Mouse (Mus musculus) CH12.LX (cell line): ENCODE results near the gene Fam92b. TPM values are rescaled to one million over a fixed set of nuclear protein-coding genes. Genes with fewer than 3 reads are reported as not detected.

ENCODE experiments used
- DNase-seq: peaks from one replicate; pipeline ENCODE4 v3.0.0-alpha.2; 2013; ENCODE audit errors: extremely low read depth
- H3K27ac ChIP-seq: 2 replicates; pipeline ENCODE4 v1.5.1; 2012; ENCODE audit warnings: low read depth, mild to moderate bottlenecking, control low read depth, moderate library complexity; ENCODE audit not compliant: insufficient read depth
- H3K27me3 ChIP-seq: replicated peaks from 2 replicates; pipeline ENCODE3; 2012; ENCODE audit warnings: inconsistent platforms
- H3K36me3 ChIP-seq, 2 experiments: replicated peaks in 1 of 2; 2 replicates each; pipeline versions ENCODE3 to v1.6.1; 2012; ENCODE audit warnings: inconsistent platforms in 1 of 2, low read length in 1 of 2, mild to moderate bottlenecking in 1 of 2, mixed read lengths in 1 of 2, moderate library complexity in 1 of 2; ENCODE audit not compliant: control insufficient read depth in 1 of 2, insufficient read depth in 1 of 2
- H3K4me1 ChIP-seq, 2 experiments: 2 replicates each; pipeline ENCODE4 v1.6.1; 2012; ENCODE audit warnings: inconsistent platforms in 1 of 2, moderate library complexity in 1 of 2; ENCODE audit not compliant: insufficient read depth in 2 of 2, control insufficient read depth in 1 of 2
- H3K4me2 ChIP-seq: 2 replicates; pipeline ENCODE4 v1.6.1; 2012; ENCODE audit warnings: low read depth, mild to moderate bottlenecking, control low read depth; ENCODE audit not compliant: poor library complexity, insufficient read depth, severe bottlenecking
- H3K4me3 ChIP-seq, 3 experiments: fragments of 150-350 bp in 1 of 3; sonication (generic) in 1 of 3; replicated peaks in 1 of 3; 2 replicates each; pipeline versions ENCODE3 to v1.5.1; 2011 to 2012; ENCODE audit warnings: low read depth in 2 of 3, low read length in 2 of 3, mild to moderate bottlenecking in 2 of 3, moderate library complexity in 2 of 3, control low read depth in 1 of 3, improper control_type of control experiment in 1 of 3, inconsistent platforms in 1 of 3, mixed read lengths in 1 of 3; ENCODE audit not compliant: poor library complexity in 1 of 3
- H3K79me2 ChIP-seq: replicated peaks from 2 replicates; pipeline ENCODE4 v1.6.1; 2012; ENCODE audit warnings: mild to moderate bottlenecking, moderate library complexity; ENCODE audit not compliant: control insufficient read depth, poor library complexity, insufficient read depth, severe bottlenecking; ENCODE audit errors: extremely low read depth
- H3K9ac ChIP-seq: 2 replicates; pipeline ENCODE4 v1.6.1; 2012; ENCODE audit warnings: low read depth, mild to moderate bottlenecking, control low read depth, moderate library complexity; ENCODE audit not compliant: insufficient read depth
- H3K9me3 ChIP-seq: replicated peaks from 2 replicates; pipeline ENCODE3; 2012; ENCODE audit warnings: low read length, inconsistent platforms, mixed read lengths
- BHLHE40 ChIP-seq: IDR thresholded peaks from 2 replicates; pipeline ENCODE4 v1.6.1; 2011; ENCODE audit warnings: mild to moderate bottlenecking, low read depth, low read length, improper control_type of control experiment
- CHD1 ChIP-seq: IDR thresholded peaks from 2 replicates; pipeline ENCODE4 v1.6.1; 2012; ENCODE audit warnings: low read depth, low read length, improper control_type of control experiment, inconsistent platforms
- CHD2 ChIP-seq: IDR thresholded peaks from 2 replicates; pipeline ENCODE4 v1.6.1; 2011; ENCODE audit warnings: low read length, improper control_type of control experiment
- GABPA ChIP-seq: IDR thresholded peaks from 2 replicates; pipeline ENCODE4 v1.6.1; 2012; ENCODE audit warnings: low read depth, low read length, improper control_type of control experiment, inconsistent platforms; ENCODE audit not compliant: insufficient replicate concordance
- HCFC1 ChIP-seq: IDR thresholded peaks from 2 replicates; pipeline ENCODE4 v1.6.1; 2012; ENCODE audit warnings: low read depth, mild to moderate bottlenecking, inconsistent platforms, low read length, improper control_type of control experiment
- JUND ChIP-seq: conservative IDR thresholded peaks from 2 replicates; pipeline ENCODE4 v1.6.1; 2011; ENCODE audit warnings: low read depth, low read length, improper control_type of control experiment
- KAT2A ChIP-seq: IDR thresholded peaks from 2 replicates; pipeline ENCODE4 v1.6.1; 2012; ENCODE audit warnings: low read length, improper control_type of control experiment, inconsistent platforms; ENCODE audit not compliant: insufficient replicate concordance
- MAX ChIP-seq: IDR thresholded peaks from 2 replicates; pipeline ENCODE4 v1.6.1; 2011; ENCODE audit warnings: low read length, improper control_type of control experiment
- MEF2A ChIP-seq: IDR thresholded peaks from 2 replicates; pipeline ENCODE4 v1.6.1; 2014; ENCODE audit warnings: low read depth, mild to moderate bottlenecking, inconsistent platforms, low read length, improper control_type of control experiment, borderline replicate concordance
- NRF1 ChIP-seq: IDR thresholded peaks from 2 replicates; pipeline ENCODE4 v1.6.1; 2014; ENCODE audit warnings: low read depth, mild to moderate bottlenecking, inconsistent platforms, low read length, improper control_type of control experiment, moderate library complexity
- POLR2A ChIP-seq: IDR thresholded peaks from 2 replicates; pipeline ENCODE4 v1.6.1; 2011; ENCODE audit warnings: low read depth, mild to moderate bottlenecking, improper control_type of control experiment, low read length
- RAD21 ChIP-seq: IDR thresholded peaks from 2 replicates; pipeline ENCODE4 v1.6.1; 2011; ENCODE audit warnings: low read depth, mild to moderate bottlenecking, low read length, improper control_type of control experiment, moderate library complexity
- SIN3A ChIP-seq: IDR thresholded peaks from 2 replicates; pipeline ENCODE4 v1.6.1; 2012; ENCODE audit warnings: low read length, improper control_type of control experiment, inconsistent platforms
- TBP ChIP-seq: conservative IDR thresholded peaks from 2 replicates; pipeline ENCODE4 v1.6.1; 2011; ENCODE audit warnings: low read depth, low read length, improper control_type of control experiment
- TCF12 ChIP-seq: IDR thresholded peaks from 2 replicates; pipeline ENCODE4 v1.6.1; 2014; ENCODE audit warnings: low read depth, mild to moderate bottlenecking, inconsistent platforms, low read length, improper control_type of control experiment
- UBTF ChIP-seq: IDR thresholded peaks from 2 replicates; pipeline ENCODE4 v1.6.1; 2012; ENCODE audit warnings: low read depth, mild to moderate bottlenecking, inconsistent platforms, low read length, improper control_type of control experiment, moderate library complexity
- USF1 ChIP-seq: IDR thresholded peaks from 2 replicates; pipeline ENCODE4 v1.6.1; 2014; ENCODE audit warnings: low read depth, mild to moderate bottlenecking, inconsistent platforms, low read length, improper control_type of control experiment
- USF2 ChIP-seq: conservative IDR thresholded peaks from 2 replicates; pipeline ENCODE4 v1.6.1; 2011; ENCODE audit warnings: low read depth, low read length, improper control_type of control experiment
- ZC3H11A ChIP-seq: IDR thresholded peaks from 2 replicates; pipeline ENCODE4 v1.6.1; 2012; ENCODE audit warnings: low read depth, mild to moderate bottlenecking, inconsistent platforms, low read length, improper control_type of control experiment
- ZKSCAN1 ChIP-seq: IDR thresholded peaks from 2 replicates; pipeline ENCODE4 v1.6.1; 2012; ENCODE audit warnings: low read depth, inconsistent platforms, low read length, improper control_type of control experiment, borderline replicate concordance
- ZMIZ1 ChIP-seq: IDR thresholded peaks from 2 replicates; pipeline ENCODE4 v1.6.1; 2012; ENCODE audit warnings: low read depth, mild to moderate bottlenecking, inconsistent platforms, low read length, improper control_type of control experiment
- ZNF384 ChIP-seq: IDR thresholded peaks from 2 replicates; pipeline ENCODE4 v1.6.1; 2012; ENCODE audit warnings: low read depth, low read length, improper control_type of control experiment, inconsistent platforms
- dilution Hi-C: fragments of 300-500 bp; cut with MboI; formaldehyde crosslinking; loops from 2 replicates; pipeline ENCODE4 v1.14.3; 2020; ENCODE audit warnings: low sequenced_read_pairs; ENCODE audit not compliant: extremely low pct_unique_long_range_greater_than_20kb, extremely low pct_ligation_motif_present
- in situ Hi-C: fragments of 300-500 bp; cut with MboI; formaldehyde crosslinking; loops from 3 replicates; pipeline ENCODE4 v1.14.3; 2019; ENCODE audit warnings: low sequenced_read_pairs, low pct_ligation_motif_present, low pct_unique_long_range_greater_than_20kb, mixed read lengths
- polyA plus RNA-seq: library from polyadenylated mRNA; unstranded; fragments of >175 nt; gene quantifications from 2 replicates; pipeline ENCODE4 v1.2.1, GENCODE M21; 2012; ENCODE audit warnings: low read depth; ENCODE audit not compliant: insufficient read length
- total RNA-seq, 2 experiments: library from RNA; depleted of rRNA; stranded (reverse); fragments of 300-350 nt in 1 of 2; fragments of >200 nt in 1 of 2; gene quantifications; 2 replicates each; pipeline ENCODE4 v1.2.3; 2012 to 2014

The Fam92b gene
- total and polyA plus RNA-seq, 3 experiments = not detected

- Histone ChIP-seq H3K27me3 (peaks cover 85% of the 10 kb centered on the region), H3K4me3 (no peak overlapping the region), H3K79me2 (no peaks in the 10 kb centered on the region), H3K4me1 (no peaks in the 10 kb centered on the region), H3K36me3 (no peaks in the 10 kb centered on the region), H3K4me2 (no peak overlapping the region), H3K9me3 (no peaks in the 10 kb centered on the region), H3K27ac (no peak overlapping the region), H3K9ac (no peak overlapping the region)
- dilution Hi-C loops (no loop called here), in situ Hi-C loops (no loop called here)
- DNase-seq = no peak
- no peak for TF ChIP-seq CHD2
- no peak for TF ChIP-seq POLR2A
- TF ChIP-seq USF1 = no peak
- TF ChIP-seq ZMIZ1 = no peak
- no peak for TF ChIP-seq GABPA
- no peak for TF ChIP-seq ZKSCAN1
- TF ChIP-seq ZNF384 = no peak
- no peak for TF ChIP-seq TBP
- TF ChIP-seq HCFC1 = no peak
- TF ChIP-seq UBTF = no peak
- no peak for TF ChIP-seq JUND
- TF ChIP-seq ZC3H11A = no peak
- TF ChIP-seq MAX = no peak
- TF ChIP-seq SIN3A = no peak
- no peak for TF ChIP-seq CHD1
- no peak for TF ChIP-seq KAT2A
- TF ChIP-seq BHLHE40 = no peak
- TF ChIP-seq, all 38 proteins: peak for 0
These were observed 27.2 kb downstream of the Fam92b start for GRCm38 (mm10) chr8:120150028-120150427.

- Histone ChIP-seq H3K4me2 (no peak overlapping the region), H3K79me2 (no peaks in the 10 kb centered on the region), H3K36me3 (no peaks in the 10 kb centered on the region), H3K9ac (no peak overlapping the region), H3K27me3 (peaks cover 82% of the 10 kb centered on the region), H3K4me3 (no peak overlapping the region), H3K9me3 (no peaks in the 10 kb centered on the region)
- dilution Hi-C loops (no loop called here), in situ Hi-C loops (no loop called here)
- TF ChIP-seq ZMIZ1 (no peak), UBTF (no peak), NRF1 (no peak), JUND (no peak), MAX (no peak), RAD21 (no peak), TCF12 (no peak), USF2 (no peak), MEF2A (no peak)
- TF ChIP-seq, all 38 proteins: peak for 0
- DNase-seq = no peak
- H3K27ac ChIP-seq = no peak overlapping the region
- no peaks in the 10 kb centered on the region for H3K4me1 ChIP-seq
These were observed 31.2 kb downstream of the Fam92b start for GRCm38 (mm10) chr8:120146051-120146450.
